Mouse (Mus musculus) spleen, postnatal 10 days (tissue): ENCODE data around the gene Olfr223.
"Not testable (repeated sequence)": the region's sequence is repeated elsewhere in the genome, so short reads cannot be mapped to it uniquely, and the experiment has no call there.

Experiments used
- DNase-seq, 2 experiments: peaks; one replicate each; pipeline ENCODE4 v3.0.0; 2021 to 2022; ENCODE audit warnings: low spot score in 2 of 2

The Olfr223 gene

DNA sequence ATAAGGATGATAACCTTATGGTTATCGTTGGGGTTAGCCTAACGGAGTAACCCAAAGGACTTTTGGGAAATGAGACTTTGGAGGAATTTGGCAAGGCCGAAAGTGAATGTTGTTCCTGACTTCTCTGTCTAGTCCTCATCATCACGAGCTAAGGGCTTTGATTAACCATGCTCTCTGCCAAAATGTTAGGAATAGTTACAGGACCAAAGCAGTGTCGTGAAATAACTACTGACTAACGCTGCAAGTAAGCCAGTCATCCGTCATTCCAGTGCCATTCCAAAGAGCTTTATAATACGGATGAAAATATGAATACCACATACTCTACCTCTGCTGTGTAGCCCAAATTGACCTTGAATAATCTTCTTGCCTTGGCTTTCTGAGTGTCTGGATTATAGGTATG, 3.9 kb upstream of the Olfr223 start:
- DNase-seq, result no peak

GRCm38 (mm10) chr11:59596091-59596490, 3.0 kb upstream of the Olfr223 start:
- no peak for DNase-seq

DNA sequence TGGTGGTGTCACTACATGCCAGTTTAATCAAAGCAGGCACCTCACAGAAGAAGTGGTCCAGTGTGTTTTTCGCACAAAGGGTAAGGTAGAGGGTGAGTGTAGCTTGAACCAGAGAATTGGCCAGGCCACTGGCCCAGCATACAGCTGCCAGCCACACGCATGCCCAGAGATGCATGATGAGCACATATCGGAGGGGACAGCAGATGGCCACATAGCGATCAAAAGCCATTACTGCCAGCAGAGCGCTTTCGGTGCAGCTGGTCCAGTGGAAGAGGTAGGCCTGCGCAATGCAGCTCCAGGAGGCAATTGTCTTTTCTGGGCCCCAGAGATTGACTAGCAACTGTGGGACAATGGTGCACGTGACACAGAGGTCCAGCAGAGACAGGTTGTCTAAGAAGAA, 3.6 kb downstream of the Olfr223 start:
- no peak for DNase-seq

- peak in 1 of 2 experiments; percentile 41 for DNase-seq
These were observed 8.6 kb downstream of the Olfr223 start for GRCm38 (mm10) chr11:59584539-59584938.

DNA sequence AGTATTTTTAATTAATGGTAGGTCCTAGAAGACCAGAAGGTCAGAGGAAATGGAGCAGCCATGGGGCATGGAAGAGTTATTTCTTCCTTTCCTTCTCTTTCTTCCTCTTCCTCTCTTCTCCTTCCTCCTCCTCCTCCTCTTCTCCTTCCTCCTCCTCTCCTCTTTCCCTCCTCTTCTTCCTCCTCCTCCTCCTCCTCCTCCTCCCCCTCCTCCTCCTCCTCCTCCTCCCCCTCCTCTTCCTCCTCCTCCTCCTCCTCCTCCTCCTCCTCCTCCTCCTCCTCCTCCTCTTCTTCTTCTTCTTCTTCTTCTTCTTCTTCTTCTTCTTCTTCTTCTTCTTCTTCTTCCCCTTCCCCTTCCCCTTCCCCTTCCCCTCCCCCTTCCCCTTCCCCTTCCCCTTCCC, 17.0 kb downstream of the Olfr223 start, which contains the start of gene Olfr222:
Gene Olfr222 (minus strand): TSS at position 101 of the 400 bp plus-strand sequence.
- not testable (repeated sequence) for DNase-seq

GRCm38 (mm10) chr11:59575726-59576125, 17.4 kb downstream of the Olfr223 start:
- DNase-seq, result no peak

GRCm38 (mm10) chr11:59569306-59569705, 23.8 kb downstream of the Olfr223 start:
- DNase-seq, result peak in 1 of 2 experiments; percentile 22

GRCm38 (mm10) chr11:59562837-59563236, 30.3 kb downstream of the Olfr223 start:
- DNase-seq, result no peak

DNA sequence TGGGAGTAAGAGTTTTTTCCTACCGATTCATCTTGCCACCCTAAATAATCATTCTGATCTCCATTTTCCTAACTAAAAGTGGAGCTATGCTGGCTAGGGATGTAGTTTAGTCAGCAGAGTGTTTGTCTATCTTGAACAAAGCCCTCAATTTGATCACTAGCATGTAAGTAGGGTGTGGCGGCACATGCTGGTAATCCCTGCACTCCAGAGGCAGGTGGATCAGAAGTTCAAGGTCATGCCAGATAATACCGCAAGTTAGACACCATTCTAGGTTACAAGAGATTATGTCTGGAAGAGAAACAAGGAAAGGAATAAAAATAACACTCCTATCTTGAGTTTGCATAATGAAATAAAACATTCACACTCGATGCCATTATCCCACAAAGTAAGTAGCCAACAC, 30.8 kb downstream of the Olfr223 start:
- no peak for DNase-seq

GRCm38 (mm10) chr11:59560906-59561305, 32.2 kb downstream of the Olfr223 start:
- no peak for DNase-seq

DNA sequence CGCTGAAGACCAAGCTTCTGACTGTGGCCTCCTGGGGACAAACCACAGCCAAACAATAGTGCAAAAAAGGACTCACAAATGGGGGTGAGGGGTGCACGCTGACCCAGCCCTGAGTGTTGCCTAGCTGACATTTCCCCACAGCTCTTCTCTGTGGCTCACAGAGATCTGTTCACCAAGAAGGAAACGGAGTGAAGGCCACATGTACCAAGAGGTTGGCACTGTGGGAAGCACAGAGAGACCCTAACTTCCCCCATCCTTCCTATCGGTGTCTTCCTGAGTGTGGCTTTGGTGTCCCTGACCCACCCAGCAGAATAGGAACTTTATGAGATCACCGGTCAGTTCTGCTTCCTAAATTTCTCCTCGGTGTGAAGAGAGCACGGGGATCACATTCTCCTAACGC, 38.6 kb downstream of the Olfr223 start:
- no peak for DNase-seq

DNA sequence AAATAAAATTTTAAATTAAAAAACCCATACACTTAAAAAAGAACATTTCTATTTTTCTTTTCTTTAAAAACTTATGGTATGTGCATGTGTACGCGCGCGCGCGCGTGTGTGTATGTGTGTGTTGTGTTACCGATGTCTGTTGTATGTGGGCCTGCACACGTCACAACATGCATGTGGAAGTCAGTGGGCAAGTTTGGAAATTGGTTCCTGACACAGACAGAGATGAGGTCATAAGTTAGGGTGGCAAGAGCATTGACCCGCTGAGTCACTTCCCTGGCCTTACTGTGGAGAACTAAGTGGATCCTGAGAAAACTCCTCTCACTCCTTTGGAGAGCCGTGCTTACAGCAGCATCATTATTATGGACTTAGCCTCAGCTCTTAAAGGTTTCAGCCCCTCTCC, 39.0 kb downstream of the Olfr223 start:
- no peak for DNase-seq

DNA sequence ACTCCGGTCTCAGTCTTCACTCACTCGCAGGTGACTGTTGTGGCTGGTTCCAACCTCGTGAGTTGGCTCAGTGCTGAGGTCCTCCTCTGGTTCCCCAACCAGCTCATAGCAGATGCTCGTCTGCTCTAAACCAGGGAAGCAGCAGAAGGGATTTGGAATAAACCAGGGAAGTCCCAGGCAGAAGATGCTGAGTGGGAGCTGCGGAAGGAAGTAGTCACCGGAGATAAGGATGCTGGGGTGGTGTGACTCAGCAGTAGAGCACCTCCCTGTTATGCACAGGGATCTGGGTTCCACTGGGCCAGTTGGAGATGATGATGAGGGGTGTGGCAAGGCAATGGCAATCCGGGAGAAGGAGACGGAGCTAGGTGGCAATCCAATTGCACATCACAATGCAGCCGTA, 49.1 kb downstream of the Olfr223 start:
- DNase-seq, result no peak

GRCm38 (mm10) chr11:59543376-59543775, 49.7 kb downstream of the Olfr223 start:
- no peak for DNase-seq

GRCm38 (mm10) chr11:59542442-59542841, 50.6 kb downstream of the Olfr223 start:
- DNase-seq, result no peak

DNA sequence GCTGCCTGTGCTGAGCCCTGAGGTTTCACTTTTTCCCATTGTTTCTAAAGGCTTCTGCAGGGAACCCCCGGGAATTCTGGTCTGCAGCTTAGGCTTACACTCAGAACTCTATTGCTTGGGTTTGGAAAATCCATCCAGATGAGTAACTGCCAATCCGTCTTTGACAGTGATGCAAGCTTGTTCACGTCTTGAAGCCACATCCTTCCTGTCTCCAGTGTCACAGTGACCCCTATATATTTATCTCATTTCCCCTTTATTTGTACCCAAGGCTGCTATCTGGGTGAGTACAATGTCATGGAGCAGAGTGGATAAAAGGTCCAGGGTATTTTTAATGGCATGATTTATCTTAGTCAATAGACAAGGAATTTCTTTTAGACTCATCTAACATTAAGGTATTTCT, 51.8 kb downstream of the Olfr223 start, which contains the start of gene Nlrp3:
Gene Nlrp3 (plus strand): TSS at position 245 of the 400 bp plus-strand sequence.
- DNase-seq, result no peak

GRCm38 (mm10) chr11:59540123-59540522, 53.0 kb downstream of the Olfr223 start:
- no peak for DNase-seq
